Mouse (Mus musculus) embryonic facial prominence, embryonic 14.5 days (tissue): Measurements from ENCODE around the gene Socs4. TPM values are rescaled to one million over a fixed set of nuclear protein-coding genes. Genes with fewer than 3 reads are reported as not detected.
"Not testable (repeated sequence)": the region's sequence is repeated elsewhere in the genome, so short reads cannot be mapped to it uniquely, and the experiment has no call there.

Experiments
- ATAC-seq: fragments of 200-750 bp; cut with Nextera tagmentation; 2 replicates; pipeline ENCODE4 v1.8.0; 2017; ENCODE audit warnings: low read depth, moderate number of reproducible peaks, moderate TSS enrichment
- DNase-seq: peaks from one replicate; pipeline ENCODE4 v3.0.0-alpha.2; 2015; ENCODE audit warnings: low spot score
- H3K27ac ChIP-seq: fragments of 300-500 bp; sonication (generic); replicated peaks from 2 replicates; pipeline ENCODE4 v1.5.1; 2014; ENCODE audit warnings: low read depth, mild to moderate bottlenecking, low read length, moderate library complexity
- H3K27me3 ChIP-seq: fragments of 300-500 bp; sonication (generic); replicated peaks from 2 replicates; pipeline ENCODE4 v1.6.1; 2014; ENCODE audit warnings: low read length; ENCODE audit not compliant: control insufficient read depth, insufficient read depth
- H3K36me3 ChIP-seq: fragments of 300-500 bp; sonication (generic); 2 replicates; pipeline ENCODE4 v1.6.1; 2014; ENCODE audit warnings: low read length, mixed read lengths; ENCODE audit not compliant: control insufficient read depth, insufficient read depth
- H3K4me1 ChIP-seq: fragments of 300-500 bp; sonication (generic); 2 replicates; pipeline ENCODE4 v1.6.1; 2014; ENCODE audit warnings: antibody characterized with exemption, low read length; ENCODE audit not compliant: control insufficient read depth, insufficient read depth
- H3K4me2 ChIP-seq: fragments of 300-500 bp; sonication (generic); 2 replicates; pipeline ENCODE4 v1.6.1; 2014; ENCODE audit warnings: low read depth, mild to moderate bottlenecking, low read length, moderate library complexity, mixed read lengths
- H3K4me3 ChIP-seq: fragments of 300-500 bp; sonication (generic); 2 replicates; pipeline ENCODE4 v1.5.1; 2014; ENCODE audit warnings: low read depth, mild to moderate bottlenecking, low read length
- H3K9ac ChIP-seq: fragments of 300-500 bp; sonication (generic); 2 replicates; pipeline ENCODE4 v1.6.1; 2014; ENCODE audit warnings: low read depth, mild to moderate bottlenecking, low read length, moderate library complexity, mixed read lengths
- H3K9me3 ChIP-seq: fragments of 300-500 bp; sonication (generic); 2 replicates; pipeline ENCODE4 v1.6.1; 2016; ENCODE audit warnings: low read length; ENCODE audit not compliant: control insufficient read depth
- WGBS: fragments of 180-500 bp; shearing (Covaris S2); extraction: QIAGEN DNeasy Blood & Tissue Kit; methylation state at CpG from one replicate; pipeline ENCODE4 v1.1.7; 2014; 5-methylcytosine and 5-hydroxymethylcytosine counted together
- polyA plus RNA-seq: library from polyadenylated mRNA; unstranded; fragments of >200 nt; fragmentation: Nextera tagmentation; extraction: Ambion mirVana; gene quantifications from 2 replicates; pipeline ENCODE4 v1.2.1, GENCODE M21; 2014

Socs4 gene
- polyA plus RNA-seq, 1 experiment from 2014 or later: 4.7 TPM

GRCm38 (mm10) chr14:47309061-47309460 is 32.3 kb downstream of the Socs4 start:
- no peak for ATAC-seq
- no peak for DNase-seq
- H3K36me3 ChIP-seq: peaks cover 65% of the 10 kb centered on the region

GRCm38 (mm10) chr14:47310342-47311181 is 33.8 kb downstream of the Socs4 start:
- Histone ChIP-seq H3K27me3 (no peaks in the 10 kb centered on the region), H3K4me1 (no peaks in the 10 kb centered on the region), H3K9me3 (no peaks in the 10 kb centered on the region), H3K36me3 (peaks cover 72% of the 10 kb centered on the region), H3K9ac (no peak overlapping the region), H3K4me2 (no peak overlapping the region), H3K4me3 (no peak overlapping the region), H3K27ac (no peak overlapping the region)
- 92% methylated on average over 18 of the region's 18 CpGs for WGBS
- ATAC-seq: no peak
- DNase-seq: no peak

More at GRCm38 (mm10) chr14:47309061-47309460, 32.3 kb downstream of the Socs4 start:
- WGBS: 78% methylated on average over 1 of the region's 1 CpGs
- Histone ChIP-seq H3K4me3 (no peak overlapping the region), H3K9me3 (no peaks in the 10 kb centered on the region), H3K9ac (no peak overlapping the region), H3K4me1 (no peaks in the 10 kb centered on the region), H3K4me2 (no peak overlapping the region), H3K27ac (no peak overlapping the region), H3K27me3 (no peaks in the 10 kb centered on the region)

- no peak overlapping the region for H3K27ac ChIP-seq
- H3K4me3 ChIP-seq: no peak overlapping the region
- no peak overlapping the region for H3K9ac ChIP-seq
- H3K4me1 ChIP-seq: no peaks in the 10 kb centered on the region
- WGBS: 90% methylated on average over 5 of the region's 5 CpGs
- no peak overlapping the region for H3K4me2 ChIP-seq
- peaks cover 56% of the 10 kb centered on the region for H3K36me3 ChIP-seq
- no peaks in the 10 kb centered on the region for H3K27me3 ChIP-seq
- DNase-seq (no peak), ATAC-seq (no peak)
- H3K9me3 ChIP-seq: no peaks in the 10 kb centered on the region
Measured at GRCm38 (mm10) chr14:47319362-47319761, 42.6 kb downstream of the Socs4 start.

- not testable (repeated sequence) for DNase-seq, H3K27ac ChIP-seq, H3K4me3 ChIP-seq, H3K9ac ChIP-seq, ATAC-seq, H3K4me2 ChIP-seq, H3K9me3 ChIP-seq, H3K4me1 ChIP-seq, H3K27me3 ChIP-seq
- peaks cover 52% of the 10 kb centered on the region for H3K36me3 ChIP-seq
- 94% methylated on average over 5 of the region's 8 CpGs for WGBS
Measured at GRCm38 (mm10) chr14:47321581-47321980, 44.9 kb downstream of the Socs4 start.

- 85% methylated on average over 9 of the region's 9 CpGs for WGBS
- Histone ChIP-seq H3K4me1 (no peaks in the 10 kb centered on the region), H3K4me3 (no peak overlapping the region), H3K9me3 (no peaks in the 10 kb centered on the region), H3K9ac (no peak overlapping the region), H3K27me3 (no peaks in the 10 kb centered on the region), H3K27ac (no peak overlapping the region), H3K4me2 (no peak overlapping the region), H3K36me3 (peaks cover 19% of the 10 kb centered on the region; the same call in 1 of the 2 replicates)
- DNase-seq (no peak), ATAC-seq (no peak)
Measured at GRCm38 (mm10) chr14:47325965-47326761, 49.4 kb downstream of the Socs4 start.

- no peak overlapping the region for H3K27ac ChIP-seq
- no peak for ATAC-seq
- H3K9ac ChIP-seq: no peak overlapping the region
- H3K4me1 ChIP-seq: no peaks in the 10 kb centered on the region
- H3K4me3 ChIP-seq: no peak overlapping the region
- DNase-seq: no peak
- no peak overlapping the region for H3K4me2 ChIP-seq
- no peaks in the 10 kb centered on the region for H3K27me3 ChIP-seq
- H3K36me3 ChIP-seq: peaks cover 19% of the 10 kb centered on the region; the same call in 1 of the 2 replicates
- 95% methylated on average over 5 of the region's 5 CpGs for WGBS
- H3K9me3 ChIP-seq: no peaks in the 10 kb centered on the region
Measured at GRCm38 (mm10) chr14:47327347-47327746, 50.6 kb downstream of the Socs4 start.

- Histone ChIP-seq H3K4me2 (no peak overlapping the region), H3K27me3 (no peaks in the 10 kb centered on the region), H3K36me3 (no peaks in the 10 kb centered on the region), H3K4me3 (no peak overlapping the region), H3K9me3 (no peaks in the 10 kb centered on the region), H3K4me1 (no peaks in the 10 kb centered on the region), H3K9ac (no peak overlapping the region), H3K27ac (no peak overlapping the region)
- 27% methylated on average over 5 of the region's 5 CpGs for WGBS
- DNase-seq (peak; percentile 9), ATAC-seq (no peak)
Measured at GRCm38 (mm10) chr14:47331920-47332319, 55.2 kb downstream of the Socs4 start.

- ATAC-seq (no peak), DNase-seq (peak; percentile 42)
- 79% methylated on average over 4 of the region's 4 CpGs for WGBS
- Histone ChIP-seq H3K36me3 (no peaks in the 10 kb centered on the region), H3K27me3 (no peaks in the 10 kb centered on the region), H3K27ac (no peak overlapping the region), H3K4me3 (no peak overlapping the region), H3K4me2 (no peak overlapping the region), H3K9ac (no peak overlapping the region), H3K9me3 (no peaks in the 10 kb centered on the region), H3K4me1 (no peaks in the 10 kb centered on the region)
Measured at GRCm38 (mm10) chr14:47334819-47335218, 58.1 kb downstream of the Socs4 start.
